Mouse (Mus musculus) CH12.LX (cell line): ENCODE measurements at regions not wholly inside any gene's neighbourhood (a gene's known extent, or its start where the extent isn't known, plus 50 kb on each side); places are given as distances from the start of the nearest gene placed in this dataset.

ENCODE experiments used
- DNase-seq: peaks from one replicate; pipeline ENCODE4 v3.0.0-alpha.2; 2013; ENCODE audit errors: extremely low read depth
- H3K27ac ChIP-seq: 2 replicates; pipeline ENCODE4 v1.5.1; 2012; ENCODE audit warnings: low read depth, mild to moderate bottlenecking, control low read depth, moderate library complexity; ENCODE audit not compliant: insufficient read depth
- H3K27me3 ChIP-seq: replicated peaks from 2 replicates; pipeline ENCODE3; 2012; ENCODE audit warnings: inconsistent platforms
- H3K36me3 ChIP-seq, 2 experiments: replicated peaks in 1 of 2; 2 replicates each; pipeline versions ENCODE3 to v1.6.1; 2012; ENCODE audit warnings: inconsistent platforms in 1 of 2, low read length in 1 of 2, mild to moderate bottlenecking in 1 of 2, mixed read lengths in 1 of 2, moderate library complexity in 1 of 2; ENCODE audit not compliant: control insufficient read depth in 1 of 2, insufficient read depth in 1 of 2
- H3K4me1 ChIP-seq, 2 experiments: 2 replicates each; pipeline ENCODE4 v1.6.1; 2012; ENCODE audit warnings: inconsistent platforms in 1 of 2, moderate library complexity in 1 of 2; ENCODE audit not compliant: insufficient read depth in 2 of 2, control insufficient read depth in 1 of 2
- H3K4me2 ChIP-seq: 2 replicates; pipeline ENCODE4 v1.6.1; 2012; ENCODE audit warnings: low read depth, mild to moderate bottlenecking, control low read depth; ENCODE audit not compliant: poor library complexity, insufficient read depth, severe bottlenecking
- H3K4me3 ChIP-seq, 3 experiments: fragments of 150-350 bp in 1 of 3; sonication (generic) in 1 of 3; replicated peaks in 1 of 3; 2 replicates each; pipeline versions ENCODE3 to v1.5.1; 2011 to 2012; ENCODE audit warnings: low read depth in 2 of 3, low read length in 2 of 3, mild to moderate bottlenecking in 2 of 3, moderate library complexity in 2 of 3, control low read depth in 1 of 3, improper control_type of control experiment in 1 of 3, inconsistent platforms in 1 of 3, mixed read lengths in 1 of 3; ENCODE audit not compliant: poor library complexity in 1 of 3
- H3K79me2 ChIP-seq: replicated peaks from 2 replicates; pipeline ENCODE4 v1.6.1; 2012; ENCODE audit warnings: mild to moderate bottlenecking, moderate library complexity; ENCODE audit not compliant: control insufficient read depth, poor library complexity, insufficient read depth, severe bottlenecking; ENCODE audit errors: extremely low read depth
- H3K9ac ChIP-seq: 2 replicates; pipeline ENCODE4 v1.6.1; 2012; ENCODE audit warnings: low read depth, mild to moderate bottlenecking, control low read depth, moderate library complexity; ENCODE audit not compliant: insufficient read depth
- H3K9me3 ChIP-seq: replicated peaks from 2 replicates; pipeline ENCODE3; 2012; ENCODE audit warnings: low read length, inconsistent platforms, mixed read lengths
- CHD1 ChIP-seq: IDR thresholded peaks from 2 replicates; pipeline ENCODE4 v1.6.1; 2012; ENCODE audit warnings: low read depth, low read length, improper control_type of control experiment, inconsistent platforms
- CHD2 ChIP-seq: IDR thresholded peaks from 2 replicates; pipeline ENCODE4 v1.6.1; 2011; ENCODE audit warnings: low read length, improper control_type of control experiment
- CTCF ChIP-seq, 2 experiments: IDR thresholded peaks in 1 of 2; conservative IDR thresholded peaks in 1 of 2; 2 replicates each; pipeline ENCODE4 v1.5.1; 2011 to 2012; ENCODE audit warnings: low read depth in 2 of 2, low read length in 2 of 2, improper control_type of control experiment in 1 of 2, inconsistent platforms in 1 of 2, mild to moderate bottlenecking in 1 of 2, moderate library complexity in 1 of 2
- ELF1 ChIP-seq: IDR thresholded peaks from 2 replicates; pipeline ENCODE4 v1.6.1; 2014; ENCODE audit warnings: low read depth, mild to moderate bottlenecking, inconsistent platforms, low read length, improper control_type of control experiment
- ETS1 ChIP-seq: conservative IDR thresholded peaks from 2 replicates; pipeline ENCODE4 v1.6.1; 2012; ENCODE audit warnings: low read depth, mild to moderate bottlenecking, inconsistent platforms, low read length, improper control_type of control experiment, moderate library complexity
- JUN ChIP-seq: IDR thresholded peaks from 2 replicates; pipeline ENCODE4 v1.6.1; 2011; ENCODE audit warnings: low read depth, mild to moderate bottlenecking, low read length, improper control_type of control experiment, moderate library complexity; ENCODE audit not compliant: insufficient read depth
- KAT2A ChIP-seq: IDR thresholded peaks from 2 replicates; pipeline ENCODE4 v1.6.1; 2012; ENCODE audit warnings: low read length, improper control_type of control experiment, inconsistent platforms; ENCODE audit not compliant: insufficient replicate concordance
- MAFK ChIP-seq: IDR thresholded peaks from 2 replicates; pipeline ENCODE4 v1.6.1; 2011; ENCODE audit warnings: low read length, improper control_type of control experiment; ENCODE audit not compliant: insufficient replicate concordance
- MAZ ChIP-seq: IDR thresholded peaks from 2 replicates; pipeline ENCODE4 v1.6.1; 2012; ENCODE audit warnings: low read depth, mild to moderate bottlenecking, inconsistent platforms, low read length, improper control_type of control experiment, moderate library complexity
- MXI1 ChIP-seq: IDR thresholded peaks from 2 replicates; pipeline ENCODE4 v1.6.1; 2011; ENCODE audit warnings: mild to moderate bottlenecking, low read depth, low read length, improper control_type of control experiment
- NELFE ChIP-seq: IDR thresholded peaks from 2 replicates; pipeline ENCODE4 v1.6.1; 2011; ENCODE audit warnings: low read depth, low read length, improper control_type of control experiment
- NRF1 ChIP-seq: IDR thresholded peaks from 2 replicates; pipeline ENCODE4 v1.6.1; 2014; ENCODE audit warnings: low read depth, mild to moderate bottlenecking, inconsistent platforms, low read length, improper control_type of control experiment, moderate library complexity
- PAX5 ChIP-seq: IDR thresholded peaks from 2 replicates; pipeline ENCODE4 v1.6.1; 2012; ENCODE audit warnings: low read length, inconsistent platforms, mixed read lengths
- POLR2A ChIP-seq: IDR thresholded peaks from 2 replicates; pipeline ENCODE4 v1.6.1; 2011; ENCODE audit warnings: low read depth, mild to moderate bottlenecking, improper control_type of control experiment, low read length
- RCOR1 ChIP-seq: conservative IDR thresholded peaks from 2 replicates; pipeline ENCODE4 v1.6.1; 2012; ENCODE audit warnings: low read depth, mild to moderate bottlenecking, inconsistent platforms, low read length, improper control_type of control experiment
- TBP ChIP-seq: conservative IDR thresholded peaks from 2 replicates; pipeline ENCODE4 v1.6.1; 2011; ENCODE audit warnings: low read depth, low read length, improper control_type of control experiment
- UBTF ChIP-seq: IDR thresholded peaks from 2 replicates; pipeline ENCODE4 v1.6.1; 2012; ENCODE audit warnings: low read depth, mild to moderate bottlenecking, inconsistent platforms, low read length, improper control_type of control experiment, moderate library complexity
- ZC3H11A ChIP-seq: IDR thresholded peaks from 2 replicates; pipeline ENCODE4 v1.6.1; 2012; ENCODE audit warnings: low read depth, mild to moderate bottlenecking, inconsistent platforms, low read length, improper control_type of control experiment
- ZKSCAN1 ChIP-seq: IDR thresholded peaks from 2 replicates; pipeline ENCODE4 v1.6.1; 2012; ENCODE audit warnings: low read depth, inconsistent platforms, low read length, improper control_type of control experiment, borderline replicate concordance
- dilution Hi-C: fragments of 300-500 bp; cut with MboI; formaldehyde crosslinking; loops from 2 replicates; pipeline ENCODE4 v1.14.3; 2020; ENCODE audit warnings: low sequenced_read_pairs; ENCODE audit not compliant: extremely low pct_unique_long_range_greater_than_20kb, extremely low pct_ligation_motif_present
- in situ Hi-C: fragments of 300-500 bp; cut with MboI; formaldehyde crosslinking; loops from 3 replicates; pipeline ENCODE4 v1.14.3; 2019; ENCODE audit warnings: low sequenced_read_pairs, low pct_ligation_motif_present, low pct_unique_long_range_greater_than_20kb, mixed read lengths

DNA sequence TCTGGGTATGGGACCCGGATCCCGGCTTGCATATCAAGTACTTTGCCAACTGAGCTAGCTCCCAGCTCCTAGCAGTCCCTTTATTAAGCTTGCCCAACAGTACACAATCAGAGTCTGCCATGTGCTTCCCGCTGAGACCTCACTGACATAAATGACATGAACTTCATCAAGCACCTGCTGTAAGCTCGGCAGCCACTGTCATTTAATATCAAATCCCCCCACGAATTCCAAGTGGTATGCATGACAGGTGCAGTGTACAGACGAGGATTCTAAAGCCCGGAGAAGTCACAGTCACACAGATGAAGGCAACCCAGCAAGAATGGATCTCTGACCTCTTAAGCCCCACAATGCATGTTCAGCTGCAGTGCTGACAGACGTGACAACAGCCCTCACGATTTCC, 257.3 kb downstream of the Rybp start:
- no peak for DNase-seq
- in situ Hi-C loops (no loop called here), dilution Hi-C loops (no loop called here)
- Histone ChIP-seq H3K27me3 (no peaks in the 10 kb centered on the region), H3K27ac (no peak overlapping the region), H3K9ac (no peak overlapping the region), H3K9me3 (no peaks in the 10 kb centered on the region), H3K79me2 (no peaks in the 10 kb centered on the region), H3K36me3 (no peaks in the 10 kb centered on the region), H3K4me3 (no peak overlapping the region), H3K4me2 (no peak overlapping the region), H3K4me1 (peaks cover 0 to 5% of the 10 kb centered on the region in 2 experiments; a peak in 1 of 4 replicates)
- TF ChIP-seq MAZ (no peak), KAT2A (no peak), PAX5 (no peak), ETS1 (no peak), CHD1 (no peak), MXI1 (no peak), NRF1 (no peak), UBTF (no peak), ZKSCAN1 (no peak), NELFE (no peak), CHD2 (no peak), CTCF (conservative IDR thresholded peaks at IDR 0.05 in 1 of 2, IDR thresholded peaks at IDR 0.05 in 1 of 2; ENCODE audit: low read depth in 2 of 2, low read length in 2 of 2) (no peak), ELF1 (no peak), POLR2A (no peak), JUN (no peak)

GRCm38 (mm10) chr6:100027524-100027923, 259.8 kb downstream of the Rybp start:
- dilution Hi-C loops (no loop called here), in situ Hi-C loops (no loop called here)
- peaks cover 0 to 5% of the 10 kb centered on the region in 2 experiments; a peak in 1 of 4 replicates for H3K4me1 ChIP-seq
- no peak overlapping the region for H3K4me2 ChIP-seq
- H3K27ac ChIP-seq = no peak overlapping the region
- H3K9ac ChIP-seq = no peak overlapping the region
- no peak overlapping the region for H3K4me3 ChIP-seq
- H3K79me2 ChIP-seq = no peaks in the 10 kb centered on the region
- no peak for DNase-seq
- no peaks in the 10 kb centered on the region for H3K9me3 ChIP-seq
- TF ChIP-seq TBP (no peak), ZC3H11A (no peak), UBTF (no peak), ZKSCAN1 (no peak), MAFK (no peak), RCOR1 (no peak), CHD1 (no peak)
- H3K27me3 ChIP-seq = no peaks in the 10 kb centered on the region
- H3K36me3 ChIP-seq = no peaks in the 10 kb centered on the region
